Mouse (Mus musculus) urinary bladder, postnatal 10 days (tissue): ENCODE results near the gene 9930022D16Rik.
A peak's percentile ranks its signal among the peaks of the same experiment; 100 is the strongest.

ENCODE experiments used
- DNase-seq: peaks from one replicate; pipeline ENCODE4 v3.0.0; 2022; ENCODE audit warnings: low spot score

The 9930022D16Rik gene

DNA sequence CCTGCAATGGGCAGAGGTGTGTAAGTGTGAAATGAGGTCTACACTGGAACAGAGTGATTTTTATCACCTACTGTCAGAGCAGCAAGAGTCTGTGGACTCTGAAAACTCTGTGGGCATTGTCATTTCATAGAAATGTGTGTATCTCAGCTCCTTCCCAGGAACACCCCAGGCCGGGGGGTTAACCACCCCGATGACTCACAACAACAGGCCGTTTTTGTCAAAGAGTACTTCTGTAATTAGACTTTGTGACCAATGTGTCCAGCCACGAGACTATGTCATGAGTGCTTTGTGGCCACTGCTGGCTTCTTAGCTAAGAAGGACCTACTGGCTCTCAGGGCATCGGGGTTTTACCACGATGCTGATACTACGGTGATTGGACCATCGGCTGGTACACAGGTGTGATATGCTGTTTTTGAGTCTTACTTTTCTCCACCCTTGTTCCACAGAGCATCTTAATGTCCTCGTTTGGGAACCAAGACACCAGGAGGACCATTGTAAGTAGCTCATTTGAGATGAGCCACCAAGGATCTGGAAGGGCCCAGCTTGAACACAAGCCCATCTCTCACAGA, 3.8 kb downstream of the 9930022D16Rik start:
- no peak for DNase-seq

GRCm38 (mm10) chr11:109419461-109419860, 5.7 kb downstream of the 9930022D16Rik start:
- no peak for DNase-seq

DNA sequence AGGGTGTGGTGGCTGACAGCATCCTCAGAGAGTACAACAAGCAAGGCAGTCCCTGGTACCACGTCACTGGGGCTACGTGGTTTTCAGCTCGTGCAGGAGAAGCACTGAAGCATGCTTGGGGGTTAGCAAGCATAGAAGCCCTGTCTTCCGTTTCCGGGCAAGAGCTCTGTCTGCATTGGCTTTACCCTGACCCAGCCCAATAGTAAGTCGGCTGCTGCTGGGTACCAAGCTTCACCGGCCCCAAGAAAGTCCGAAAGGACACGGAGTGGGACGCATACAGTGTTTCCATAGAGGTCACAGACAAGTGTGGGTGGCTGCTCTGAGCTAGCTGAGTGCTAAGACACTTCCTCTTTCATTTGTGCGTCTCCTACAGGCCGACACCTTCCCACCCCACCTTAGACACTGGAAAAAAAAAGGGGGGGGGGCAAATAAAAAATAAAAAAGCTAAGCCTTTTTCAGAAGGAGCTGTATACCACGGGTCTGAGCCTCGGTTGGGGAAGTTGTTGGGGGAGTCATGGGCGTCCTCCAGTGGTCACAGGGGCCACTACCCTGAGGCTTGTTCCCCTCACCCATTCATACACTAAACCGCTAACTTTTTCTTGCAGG, 6.3 kb downstream of the 9930022D16Rik start:
- DNase-seq, result no peak

DNA sequence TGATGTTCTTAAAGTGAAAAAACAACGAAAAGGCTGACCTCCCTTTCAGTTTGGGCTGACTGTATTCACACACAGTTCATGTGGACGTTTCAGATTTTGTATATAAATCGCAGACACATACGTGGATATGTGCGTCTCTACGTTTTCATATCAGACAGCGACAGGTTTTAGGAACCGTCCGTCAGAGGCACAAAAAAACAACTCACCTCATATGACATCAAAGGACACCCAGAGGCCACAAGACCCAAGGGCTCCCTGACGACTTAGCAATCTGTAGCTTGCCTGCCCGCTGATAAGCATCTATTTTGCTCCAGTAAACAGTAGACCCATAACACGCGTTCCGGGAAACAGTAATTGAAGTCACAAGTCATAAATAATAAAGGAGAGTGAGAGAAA, 6.8 kb downstream of the 9930022D16Rik start:
- DNase-seq, result no peak

- DNase-seq, result no peak
These were observed 7.5 kb downstream of the 9930022D16Rik start for GRCm38 (mm10) chr11:109421205-109421604.

DNA sequence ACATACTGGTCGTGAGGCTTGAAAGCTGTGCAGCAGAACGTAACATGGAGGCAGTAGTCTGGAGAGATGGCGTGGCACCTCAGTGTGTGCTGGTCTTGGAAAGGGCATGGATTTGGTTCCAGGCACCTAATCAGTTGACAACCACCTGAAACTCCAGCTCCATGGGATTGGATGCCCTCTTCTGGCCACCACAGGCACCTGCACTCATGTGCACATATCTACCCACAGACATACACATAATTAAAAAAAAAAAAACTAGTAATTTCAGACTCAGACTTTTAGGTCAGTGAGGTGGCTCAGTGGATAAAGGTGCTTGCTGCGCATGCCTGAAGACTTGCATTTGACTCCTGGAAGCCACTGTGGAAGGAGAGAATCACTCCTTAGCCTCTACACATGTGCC, 8.5 kb downstream of the 9930022D16Rik start:
- DNase-seq, result no peak

GRCm38 (mm10) chr11:109423294-109423693, 9.6 kb downstream of the 9930022D16Rik start:
- DNase-seq, result no peak

GRCm38 (mm10) chr11:109425392-109426271, 11.9 kb downstream of the 9930022D16Rik start, which contains the start of gene Amz2:
Gene Amz2 (plus strand): TSS chr11:109425946.
- DNase-seq, result peak; percentile 96

DNA sequence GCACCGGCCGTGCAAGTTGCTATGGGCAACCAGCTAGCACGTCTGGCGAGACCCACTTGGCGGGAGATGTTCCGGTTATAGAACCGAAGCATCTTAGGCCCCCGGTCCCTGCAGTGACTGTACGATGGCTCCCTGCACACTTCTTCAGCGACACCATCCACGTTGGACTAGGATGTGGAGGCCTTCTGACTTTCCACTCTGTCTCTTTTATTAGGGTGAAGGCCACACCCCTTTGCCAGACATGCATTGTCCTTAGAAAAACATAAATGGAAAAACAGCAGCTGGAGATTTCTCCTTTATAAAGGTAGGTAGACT, 12.5 kb downstream of the 9930022D16Rik start:
- no peak for DNase-seq

- DNase-seq, result no peak
These were observed 13.6 kb downstream of the 9930022D16Rik start for GRCm38 (mm10) chr11:109427353-109427752.

DNA sequence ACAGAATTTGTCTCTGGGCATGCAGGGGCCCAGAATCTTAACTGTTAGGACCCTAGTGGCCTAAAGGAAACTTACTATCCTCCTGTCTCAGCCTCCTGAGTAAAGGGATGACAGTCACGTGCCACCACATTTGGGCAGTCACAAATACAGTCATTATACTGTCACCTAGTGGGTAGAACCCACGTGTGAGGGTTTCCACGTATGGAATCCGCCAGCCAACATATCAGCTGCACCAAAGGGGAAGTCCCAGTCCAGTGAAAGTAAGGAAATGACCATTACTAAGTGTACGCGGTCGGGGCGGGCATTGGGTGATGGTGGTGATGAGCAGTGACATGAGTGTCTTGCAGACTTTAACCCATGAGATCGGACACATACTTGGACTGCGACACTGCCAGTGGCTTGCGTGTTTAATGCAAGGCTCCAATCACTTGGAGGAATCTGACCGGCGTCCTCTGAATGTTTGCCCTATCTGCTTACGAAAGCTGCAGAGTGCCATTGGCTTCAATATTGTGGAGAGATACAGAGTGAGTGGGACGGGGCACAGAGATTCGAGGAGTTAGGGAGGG, 20.6 kb downstream of the 9930022D16Rik start:
- DNase-seq, result no peak

- DNase-seq, result no peak
These were observed 23.2 kb downstream of the 9930022D16Rik start for GRCm38 (mm10) chr11:109436889-109437288.

DNA sequence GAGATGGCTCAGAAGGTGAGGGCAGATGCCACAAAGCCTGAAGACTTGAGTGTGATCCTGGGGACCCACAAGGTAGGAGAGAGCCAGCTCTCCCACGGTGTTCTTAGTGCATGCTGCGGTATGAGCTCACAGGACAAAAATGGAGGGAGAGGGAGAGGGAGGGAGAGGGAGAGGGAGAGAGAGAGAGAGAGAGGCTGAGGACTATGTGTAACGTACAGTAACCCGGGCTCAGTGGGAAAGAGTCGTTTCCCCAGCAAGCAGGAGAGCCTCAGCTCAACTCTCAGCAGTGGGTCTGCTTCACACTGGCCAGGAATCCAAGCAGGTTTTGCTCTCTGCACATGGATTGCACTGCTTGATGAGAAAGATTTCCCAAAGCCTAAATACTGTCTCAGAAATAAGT, 25.5 kb downstream of the 9930022D16Rik start:
- DNase-seq, result no peak

DNA sequence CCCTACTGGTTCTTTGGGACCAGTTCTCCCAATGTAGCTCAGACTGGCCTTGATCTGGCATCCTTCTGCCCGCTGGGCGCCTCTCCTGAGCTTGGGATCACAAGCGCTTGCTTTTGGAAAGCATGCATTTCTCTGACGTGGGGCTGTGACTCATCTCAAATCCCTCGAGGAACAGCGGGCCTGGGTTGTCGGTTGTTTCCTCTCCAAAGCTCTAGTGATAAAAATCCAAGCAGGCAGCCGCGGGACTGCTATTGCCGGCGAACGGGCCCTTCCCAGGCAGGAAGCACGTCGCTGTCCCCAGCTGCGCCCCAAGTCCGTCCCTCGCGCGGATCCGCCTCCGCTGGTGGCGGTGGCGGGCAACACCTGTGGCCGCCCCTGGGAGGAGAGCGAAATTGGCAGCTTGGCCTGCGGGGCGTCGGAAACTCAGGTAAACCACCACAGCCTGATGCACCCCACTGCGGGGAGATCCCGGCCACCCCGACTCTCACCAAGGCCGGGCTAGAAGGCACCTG, 26.2 kb downstream of the 9930022D16Rik start:
- DNase-seq, result peak; percentile 20

- no peak for DNase-seq
These were observed 26.9 kb downstream of the 9930022D16Rik start for GRCm38 (mm10) chr11:109440641-109441040.

GRCm38 (mm10) chr11:109441119-109441518, 27.4 kb downstream of the 9930022D16Rik start:
- DNase-seq, result no peak

DNA sequence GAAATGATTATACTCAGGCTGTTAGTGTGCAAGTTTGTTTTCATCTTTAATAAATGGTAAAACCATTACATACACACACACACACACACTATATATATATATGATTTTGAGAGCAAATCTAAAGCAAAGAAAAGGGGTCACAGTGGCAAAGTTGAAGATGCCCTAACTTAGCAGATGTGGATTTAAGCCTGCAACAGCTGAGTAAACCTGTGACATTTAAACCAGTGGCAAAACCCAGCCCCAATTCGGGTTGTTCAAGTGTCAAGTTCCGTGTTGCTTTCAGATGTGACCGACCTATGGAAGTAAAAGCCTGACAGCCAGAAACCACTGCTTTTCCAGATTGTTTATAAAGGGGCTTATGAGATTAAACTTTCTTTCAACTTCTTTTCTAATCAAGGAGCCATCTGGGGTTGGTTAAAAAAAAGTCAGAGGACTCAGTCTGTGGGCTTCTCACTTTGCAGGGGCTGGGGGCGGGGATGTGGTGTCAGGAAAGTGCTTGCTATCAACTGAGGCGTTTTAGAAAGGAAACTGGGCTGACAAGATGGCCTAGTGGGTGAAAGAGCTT, 28.5 kb downstream of the 9930022D16Rik start:
- DNase-seq, result no peak

DNA sequence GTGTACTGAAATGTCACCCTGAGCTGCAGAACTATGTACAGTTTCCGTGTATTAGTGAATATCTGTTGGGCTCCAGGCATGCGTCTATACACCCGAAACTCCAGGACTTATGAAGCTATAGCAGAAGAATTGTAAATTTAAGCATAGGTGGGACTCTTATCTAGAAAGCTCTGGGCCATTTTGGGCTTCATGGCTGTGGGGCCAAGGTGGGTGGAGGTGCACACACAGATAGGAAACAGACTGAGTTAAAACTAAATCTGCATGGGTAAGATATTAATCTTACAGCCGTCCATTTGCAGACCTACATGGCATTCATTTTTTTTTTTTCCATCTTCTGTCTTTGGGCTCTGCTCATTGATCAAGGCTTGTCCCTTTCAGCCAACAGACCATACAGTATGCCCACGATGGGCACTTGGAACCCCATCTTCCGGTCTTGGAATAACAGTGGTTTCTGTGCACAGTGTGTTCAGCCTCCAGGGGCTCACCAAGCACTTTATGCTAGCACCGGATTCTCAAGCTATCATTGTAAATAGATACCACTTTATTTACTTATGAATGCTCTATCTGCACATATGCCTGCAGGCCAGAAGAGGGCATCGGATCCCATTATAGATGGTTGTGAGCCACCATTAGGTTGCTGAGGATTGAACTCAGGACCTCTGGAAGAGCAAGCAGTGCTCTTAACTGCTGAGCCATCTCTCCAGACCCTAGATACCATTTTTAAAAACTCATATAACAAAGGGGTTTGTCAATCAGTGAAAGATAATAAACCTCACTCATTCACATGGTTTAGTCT, 29.9 kb downstream of the 9930022D16Rik start:
- no peak for DNase-seq

- DNase-seq, result no peak
These were observed 30.9 kb downstream of the 9930022D16Rik start for GRCm38 (mm10) chr11:109444600-109444999.

GRCm38 (mm10) chr11:109445438-109446035, 31.8 kb downstream of the 9930022D16Rik start:
- DNase-seq, result no peak

- no peak for DNase-seq
These were observed 37.5 kb downstream of the 9930022D16Rik start for GRCm38 (mm10) chr11:109451169-109451568.
